9 mouse cellular contexts compared by ENCODE assay signal in the genomic region with DNA sequence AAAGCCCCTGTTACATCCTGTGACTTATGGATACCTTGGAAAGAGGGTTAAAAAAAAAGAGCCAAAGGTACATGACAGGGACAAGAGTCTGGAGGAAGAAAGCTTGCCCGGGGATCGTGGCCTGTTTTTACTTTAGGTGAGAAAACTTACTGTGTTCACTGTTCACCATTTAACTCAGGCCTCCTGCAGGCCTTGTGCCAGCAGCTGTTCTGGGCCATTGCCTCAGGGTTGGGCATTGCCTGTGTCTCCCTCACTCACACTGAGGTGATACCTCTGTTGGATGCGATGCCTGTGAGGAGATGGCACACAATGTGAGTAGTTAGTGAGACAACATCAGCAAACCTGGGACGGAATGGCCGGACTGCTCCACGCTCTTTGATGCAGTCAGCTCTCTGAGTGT. TPM values are rescaled to one million over a fixed set of nuclear protein-coding genes. Genes with fewer than 3 reads are reported as not detected.
DNase-seq lines count a peak whose midpoint lies in the region; ATAC-seq and TF ChIP-seq lines count a peak whose summit lies in the region.
"Had no signal": no experiment of that assay in that cellular context is flagged by ENCODE, and none has a peak within 500 bp of the region (broad histone marks: within the 10 kb centered on the region; RNA-seq: fewer than 3 reads in every experiment).

No protein-coding gene starts in this region.

- no peaks in the 10 kb centered on the region for H3K9me3 ChIP-seq in heart, postnatal 0 days (replicated peaks; ENCODE audit: control insufficient read depth, low read length)
- H3K9me3 ChIP-seq in forebrain, postnatal 0 days (ENCODE audit: low read length) = no peaks in the 10 kb centered on the region
- no peaks in the 10 kb centered on the region for H3K9me3 ChIP-seq in neural tube, embryonic 15.5 days (replicated peaks)

- peaks cover 9% of the 10 kb centered on the region for H3K79me2 ChIP-seq in heart, adult 2 months (replicated peaks; ENCODE audit: control insufficient read depth, insufficient read depth, low read length)

- no peak for DNase-seq in heart, postnatal 0 days (ENCODE audit: low spot score)
- DNase-seq in heart, adult 2 months = no peak
- no peak for DNase-seq in forebrain, postnatal 0 days
- peak; percentile 60 to 81 for DNase-seq in kidney, postnatal 36 days
- no peak for DNase-seq in spleen, adult 12 weeks (ENCODE audit: low spot score)
- no peak for DNase-seq in gastrocnemius, adult 8-10 months (ENCODE audit: low spot score in 2 of 2)
- DNase-seq: layer of hippocampus, postnatal 36 days had no signal

- intact Hi-C loops in heart, adult 2 months (cut with DNase I) = no loop called here

- peak overlapping the region; percentile 82 for H3K4me2 ChIP-seq in heart, postnatal 0 days (ENCODE audit: low read depth, low read length)
- H3K4me2 ChIP-seq in forebrain, postnatal 0 days (ENCODE audit: low read depth) = peak overlapping the region; percentile 65
- peak overlapping the region; percentile 71 for H3K4me2 ChIP-seq in neural tube, embryonic 15.5 days

- 92% methylated on average over 6 of the region's 6 CpGs for WGBS in heart, postnatal 0 days
- WGBS in heart, adult 2 months = 88% methylated on average over 6 of the region's 6 CpGs
- 93% methylated on average over 6 of the region's 6 CpGs for WGBS in forebrain, postnatal 0 days
- 92% methylated on average over 6 of the region's 6 CpGs for whole genome bisulfite sequencing in neural tube, embryonic 15.5 days

- no peak for TF ChIP-seq CTCF in heart, postnatal 0 days (IDR thresholded peaks at IDR 0.05; ENCODE audit: low read depth)
- TF ChIP-seq CTCF in heart, adult 2 months (IDR thresholded peaks at IDR 0.05) = no peak
- no peak for TF ChIP-seq CTCF in forebrain, postnatal 0 days (IDR thresholded peaks at IDR 0.05; ENCODE audit: low read depth)

- no peak for TF ChIP-seq POLR2A in heart, adult 2 months (IDR thresholded peaks at IDR 0.05; ENCODE audit: insufficient read depth, low read depth, low read length)

- no peak for TF ChIP-seq EP300 in heart, postnatal 0 days (IDR thresholded peaks at IDR 0.05; ENCODE audit: low read depth)
- no peak for TF ChIP-seq EP300 in heart, adult 2 months (IDR thresholded peaks at IDR 0.05; ENCODE audit: insufficient read depth, low read depth, low read length)

- no peak overlapping the region for H3K27ac ChIP-seq in heart, postnatal 0 days (ENCODE audit: low read depth)
- no peak overlapping the region for H3K27ac ChIP-seq in heart, adult 2 months
- H3K27ac ChIP-seq in forebrain, postnatal 0 days (ENCODE audit: low read depth, low read length) = no peak overlapping the region
- no peak overlapping the region for H3K27ac ChIP-seq in neural tube, embryonic 15.5 days (replicated peaks)

- no peak overlapping the region for H3K9ac ChIP-seq in heart, postnatal 0 days (replicated peaks; ENCODE audit: low read depth, low read length)
- H3K9ac ChIP-seq in heart, adult 2 months (ENCODE audit: low read depth, low read length) = no peak overlapping the region
- no peak overlapping the region for H3K9ac ChIP-seq in forebrain, postnatal 0 days
- H3K9ac ChIP-seq in neural tube, embryonic 15.5 days (replicated peaks) = no peak overlapping the region

- H3K36me3 ChIP-seq in heart, postnatal 0 days (replicated peaks; ENCODE audit: control insufficient read depth, insufficient read depth, low read length) = peaks cover 16% of the 10 kb centered on the region
- H3K36me3 ChIP-seq in heart, adult 2 months (ENCODE audit: control insufficient read depth, insufficient read depth, low read length) = no peaks in the 10 kb centered on the region
- H3K36me3 ChIP-seq in forebrain, postnatal 0 days (ENCODE audit: insufficient read depth) = peaks cover 20% of the 10 kb centered on the region
- peaks cover 23% of the 10 kb centered on the region for H3K36me3 ChIP-seq in neural tube, embryonic 15.5 days

- H3K4me3 ChIP-seq in heart, postnatal 0 days (ENCODE audit: low read depth, low read length) = peak overlapping the region; percentile 96; the same call in 1 of the 2 replicates
- H3K4me3 ChIP-seq in heart, adult 2 months = no peak overlapping the region
- H3K4me3 ChIP-seq in forebrain, postnatal 0 days (ENCODE audit: low read depth, low read length) = peak overlapping the region; percentile 81; the same call in 1 of the 2 replicates
- peak overlapping the region; percentile 76 for H3K4me3 ChIP-seq in neural tube, embryonic 15.5 days (replicated peaks)

- 0 out of 2 replicates have a peak, but pooled peaks cover 5% of the 10 kb centered on the region for H3K27me3 ChIP-seq in heart, postnatal 0 days (ENCODE audit: control insufficient read depth, insufficient read depth, low read length)
- 0 out of 2 replicates have a peak, but pooled peaks cover 1% of the 10 kb centered on the region for H3K27me3 ChIP-seq in heart, adult 2 months (ENCODE audit: control insufficient read depth, insufficient read depth, low read length)
- no peaks in the 10 kb centered on the region for H3K27me3 ChIP-seq in forebrain, postnatal 0 days (ENCODE audit: insufficient read depth, low read length)
- peaks cover 11% of the 10 kb centered on the region; the same call in 1 of the 2 replicates for H3K27me3 ChIP-seq in neural tube, embryonic 15.5 days (replicated peaks)

- peaks cover 13% of the 10 kb centered on the region for H3K4me1 ChIP-seq in heart, postnatal 0 days (ENCODE audit: control insufficient read depth, insufficient read depth)
- H3K4me1 ChIP-seq in heart, adult 2 months (ENCODE audit: control insufficient read depth, insufficient read depth, low read length) = peaks cover 6% of the 10 kb centered on the region
- H3K4me1 ChIP-seq in forebrain, postnatal 0 days (ENCODE audit: insufficient read depth) = peaks cover 8% of the 10 kb centered on the region
- H3K4me1 ChIP-seq in neural tube, embryonic 15.5 days = peaks cover 24% of the 10 kb centered on the region

- no peak for ATAC-seq in heart, postnatal 0 days (ENCODE audit: insufficient read depth, low read depth)
- no peak for ATAC-seq in forebrain, postnatal 0 days
- no peak for ATAC-seq in neural tube, embryonic 15.5 days (ENCODE audit: low FRiP score)
- ATAC-seq in granulocyte monocyte progenitor cell, adult 5-6 weeks (replicated peaks; ENCODE audit: poor library complexity, severe bottlenecking) = no peak

RNA-seq across cellular contexts. Expression of a gene that starts 1.4 kb away (rescaled TPM):
- total RNA-seq in heart, postnatal 0 days (2014; rRNA removed; ENCODE audit: low replicate concordance) = 30.3 and 62.9 TPM in 2 replicates
- 16.7 and 17.2 TPM in 2 replicates for polyA plus RNA-seq in heart, postnatal 0 days (2015; fragmentation: Nextera tagmentation; extraction: Ambion mirVana)
- total RNA-seq in heart, adult 2 months (2021) = 10 to 100 TPM; 25.9 to 28.4 TPM
- 11.5 and 15.9 TPM in 2 replicates for polyA plus RNA-seq in heart, adult 2 months (2012; rRNA removed)
- 30.4 and 32.9 TPM in 2 replicates for total RNA-seq in forebrain, postnatal 0 days (2014; rRNA removed)
- 13.7 and 19.3 TPM in 2 replicates for polyA plus RNA-seq in forebrain, postnatal 0 days (2015; fragmentation: Nextera tagmentation; extraction: Ambion mirVana)
- polyA plus RNA-seq in neural tube, embryonic 15.5 days (2015; fragmentation: Nextera tagmentation; extraction: Ambion mirVana) = 30.4 and 32.2 TPM in 2 replicates
- total RNA-seq in granulocyte monocyte progenitor cell, adult 5-6 weeks (2014; fragmentation: Nextera tagmentation) = 18.9 and 22.5 TPM in 2 replicates
- total RNA-seq in granulocyte monocyte progenitor cell, adult 5-6 weeks (2017) = 22.5 and 25.8 TPM in 2 replicates
- total RNA-seq in gastrocnemius, adult 8-10 months (2022) = 10 to 100 TPM; 16.1 to 28.7 (median 18.5) TPM

RNA-seq across cellular contexts. Expression of a gene that starts 47.6 kb away (rescaled TPM):
- 1.4 and 20.8 TPM in 2 replicates for total RNA-seq in heart, postnatal 0 days (2014; rRNA removed; ENCODE audit: low replicate concordance)
- 5.5 and 5.7 TPM in 2 replicates for polyA plus RNA-seq in heart, postnatal 0 days (2015; fragmentation: Nextera tagmentation; extraction: Ambion mirVana)
- 10 to 100 TPM; 10.3 to 10.5 TPM for total RNA-seq in heart, adult 2 months (2021)
- polyA plus RNA-seq in heart, adult 2 months (2012; rRNA removed) = 9.4 and 10.1 TPM in 2 replicates
- 27.7 and 29.4 TPM in 2 replicates for total RNA-seq in forebrain, postnatal 0 days (2014; rRNA removed)
- polyA plus RNA-seq in forebrain, postnatal 0 days (2015; fragmentation: Nextera tagmentation; extraction: Ambion mirVana) = 18.6 and 30.0 TPM in 2 replicates
- 1.8 and 1.9 TPM in 2 replicates for polyA plus RNA-seq in neural tube, embryonic 15.5 days (2015; fragmentation: Nextera tagmentation; extraction: Ambion mirVana)
- total RNA-seq in granulocyte monocyte progenitor cell, adult 5-6 weeks (2014; fragmentation: Nextera tagmentation) = not detected in 2 replicates
- total RNA-seq in granulocyte monocyte progenitor cell, adult 5-6 weeks (2017) = not detected in 2 replicates
- total RNA-seq in gastrocnemius, adult 8-10 months (2022) = 10 to 100 TPM in 2 of 4 experiments, 1 to 10 TPM in 2; 7.5 to 10.9 (median 9.9) TPM

RNA-seq across cellular contexts. Expression of a gene that starts 54.0 kb away (rescaled TPM):
- total RNA-seq in heart, postnatal 0 days (2014; rRNA removed; ENCODE audit: low replicate concordance) = not detected in 2 replicates
- 0.26 and 0.33 TPM in 2 replicates for polyA plus RNA-seq in heart, postnatal 0 days (2015; fragmentation: Nextera tagmentation; extraction: Ambion mirVana)
- not detected for total RNA-seq in heart, adult 2 months (2021)
- polyA plus RNA-seq in heart, adult 2 months (2012; rRNA removed) = 0.06 TPM in 1 of 2 replicates, not detected in the other
- total RNA-seq in forebrain, postnatal 0 days (2014; rRNA removed) = not detected in 2 replicates
- 0.29 and 0.34 TPM in 2 replicates for polyA plus RNA-seq in forebrain, postnatal 0 days (2015; fragmentation: Nextera tagmentation; extraction: Ambion mirVana)
- 0.17 and 0.45 TPM in 2 replicates for polyA plus RNA-seq in neural tube, embryonic 15.5 days (2015; fragmentation: Nextera tagmentation; extraction: Ambion mirVana)
- not detected in 2 replicates for total RNA-seq in granulocyte monocyte progenitor cell, adult 5-6 weeks (2014; fragmentation: Nextera tagmentation)
- total RNA-seq in granulocyte monocyte progenitor cell, adult 5-6 weeks (2017) = not detected in 2 replicates
- not detected for total RNA-seq in gastrocnemius, adult 8-10 months (2022)

Comparison
In these comparisons a context has a peak if more than half of its experiments do, and no peak if none do; other contexts are left out.
1. DNase-seq: peak in kidney, postnatal 36 days (2 of 2); none in heart, postnatal 0 days (single experiment), heart, adult 2 months (0 of 2), forebrain, postnatal 0 days (single experiment), spleen, adult 12 weeks (single experiment) and gastrocnemius, adult 8-10 months (0 of 2).
2. Peak in every context shown above with its lines, with median percentiles within 50 percentile points of each other: H3K4me2 ChIP-seq.